Mouse (Mus musculus) left cerebral cortex, adult 8-10 months (tissue): ENCODE data around the gene Rpgrip1. TPM values are rescaled to one million over a fixed set of nuclear protein-coding genes. Genes with fewer than 3 reads are reported as not detected.

Experiments used
- DNase-seq, 2 experiments: peaks; one replicate each; pipeline ENCODE4 v3.0.0; 2022; ENCODE audit warnings: low spot score in 2 of 2
- total RNA-seq, 4 experiments: library from RNA; stranded (reverse); gene quantifications; 2 replicates each; pipeline ENCODE4 v1.2.4; 2022

Gene Rpgrip1
- total RNA-seq, 4 experiments from 2014 or later = 0.91 to 3.1 (median 2.6) TPM

DNA sequence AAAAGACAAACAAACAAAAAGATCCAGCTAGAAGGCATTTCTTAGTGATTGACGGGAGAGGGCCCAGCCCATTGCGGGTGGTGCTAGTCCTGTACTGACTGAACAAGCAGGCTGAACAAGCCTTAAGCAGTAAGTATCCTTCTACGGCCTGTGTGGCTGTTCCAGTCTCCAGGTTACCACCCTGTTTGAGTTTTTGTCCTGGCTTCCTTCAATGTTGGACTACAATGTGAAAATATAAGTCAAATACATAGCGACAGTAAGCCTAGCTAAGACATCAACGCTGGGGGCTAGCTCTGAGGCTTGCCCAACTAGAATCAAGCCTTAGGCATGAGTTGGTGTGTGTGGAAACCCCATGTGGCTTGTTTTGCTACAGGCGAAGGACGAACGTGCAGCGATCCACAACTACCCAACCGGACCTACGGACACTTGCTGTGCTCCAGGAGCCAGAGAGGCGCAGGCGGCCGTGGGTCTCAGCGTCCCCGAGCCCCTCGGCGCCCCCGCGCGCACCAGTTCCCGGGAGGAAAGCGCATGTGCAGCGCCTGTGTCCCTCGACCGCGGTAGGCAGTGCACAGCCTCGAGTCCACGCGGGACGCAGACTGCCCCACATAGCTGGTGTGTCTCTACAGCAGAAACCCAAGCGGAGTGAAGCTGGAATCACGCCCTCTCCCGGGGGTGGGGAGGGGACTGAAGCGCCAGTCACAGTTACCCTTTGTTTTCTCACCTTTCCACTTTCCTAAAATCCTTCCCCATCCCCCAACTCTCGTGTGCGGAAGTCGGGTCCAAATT lies 8.5 kb downstream of the Rpgrip1 start:
- peak in 1 of 2 experiments; percentile 25 for DNase-seq

DNA sequence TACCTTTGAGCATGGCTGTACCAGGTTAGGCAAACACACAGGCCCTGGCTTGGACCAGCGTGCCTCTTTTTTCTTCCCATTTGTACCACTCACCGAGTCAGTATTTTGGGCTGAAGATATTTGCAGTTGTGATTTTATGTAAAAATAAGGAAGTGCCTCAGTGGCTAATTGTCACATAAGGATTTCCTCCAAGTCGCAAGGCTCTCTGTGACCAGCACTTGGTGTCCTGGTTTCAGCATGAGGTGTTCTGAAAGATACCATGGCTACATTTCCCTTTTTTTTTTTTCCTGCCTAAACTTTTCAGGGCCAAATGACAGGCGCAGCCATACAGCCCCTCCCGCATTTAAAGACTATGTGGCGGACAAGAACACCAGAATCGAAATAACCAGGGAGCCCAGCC lies 9.7 kb downstream of the Rpgrip1 start:
- no peak for DNase-seq

DNA sequence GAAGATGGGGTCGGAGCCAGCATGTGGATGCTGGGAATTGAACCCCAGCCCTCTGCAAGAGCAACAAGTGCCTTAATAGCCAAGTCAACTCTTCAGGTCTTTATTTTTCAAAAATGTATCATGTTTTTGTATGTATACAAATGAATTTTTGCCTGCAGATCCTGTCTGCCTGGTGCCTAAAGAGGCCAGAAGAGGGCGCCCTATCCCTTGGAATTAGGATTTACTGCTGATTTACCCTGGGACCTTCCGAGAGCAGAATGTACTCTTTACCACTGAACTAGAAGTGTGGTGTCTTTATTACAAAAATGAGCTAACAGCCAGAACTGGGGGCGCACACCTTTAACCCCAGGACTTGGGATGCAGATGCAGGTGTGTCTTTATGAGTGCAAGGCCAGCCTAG lies 13.4 kb downstream of the Rpgrip1 start:
- peak in 1 of 2 experiments; percentile 31 for DNase-seq

DNA sequence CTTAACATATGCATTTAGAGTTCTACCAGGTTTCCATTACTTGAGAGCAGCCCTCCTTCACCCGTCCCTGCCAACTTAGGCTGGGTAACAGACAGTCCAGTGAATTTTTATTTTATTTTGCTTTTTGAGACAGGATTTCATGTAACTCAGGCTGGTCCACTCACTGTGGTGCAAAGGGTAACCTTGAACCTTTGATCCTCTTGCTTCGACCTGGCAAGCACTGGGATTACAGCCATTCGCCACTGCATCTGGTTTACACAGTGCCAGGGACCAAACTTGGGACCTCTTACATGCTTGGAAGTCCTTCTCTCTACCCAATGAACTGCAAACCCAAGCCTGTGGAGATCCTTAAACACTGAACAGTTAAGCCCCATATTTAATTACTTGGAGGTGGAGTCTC lies 14.1 kb downstream of the Rpgrip1 start:
- DNase-seq = no peak

DNA sequence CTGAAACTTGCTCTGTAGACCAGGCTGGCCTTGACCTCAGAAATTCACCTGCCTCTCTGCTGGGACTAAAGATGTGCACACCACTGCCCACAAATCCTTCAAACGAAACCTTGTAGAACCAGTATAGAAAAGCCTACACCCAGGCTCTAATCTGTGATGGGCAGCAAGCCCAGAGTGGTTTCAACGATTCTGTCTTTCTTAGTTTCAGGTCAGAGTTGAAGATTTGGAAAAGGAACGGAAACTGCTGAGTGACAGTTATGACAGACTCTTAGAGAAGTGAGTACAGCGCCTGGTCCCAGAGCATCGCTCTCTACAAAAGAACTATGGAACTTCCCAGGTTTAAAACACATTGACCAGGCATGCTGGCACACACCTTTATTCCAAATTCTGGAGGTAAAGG lies 23.1 kb downstream of the Rpgrip1 start:
- no peak for DNase-seq

GRCm38 (mm10) chr14:52140577-52141444 lies 30.3 kb downstream of the Rpgrip1 start:
- no peak for DNase-seq

- no peak for DNase-seq
Measured at GRCm38 (mm10) chr14:52141445-52142127, 31.1 kb downstream of the Rpgrip1 start.

- no peak for DNase-seq
Measured at GRCm38 (mm10) chr14:52144165-52144564, 33.7 kb downstream of the Rpgrip1 start.

GRCm38 (mm10) chr14:52146540-52146939 lies 36.0 kb downstream of the Rpgrip1 start:
- no peak for DNase-seq

- DNase-seq = no peak
Measured at GRCm38 (mm10) chr14:52149888-52150287, 39.4 kb downstream of the Rpgrip1 start.

DNA sequence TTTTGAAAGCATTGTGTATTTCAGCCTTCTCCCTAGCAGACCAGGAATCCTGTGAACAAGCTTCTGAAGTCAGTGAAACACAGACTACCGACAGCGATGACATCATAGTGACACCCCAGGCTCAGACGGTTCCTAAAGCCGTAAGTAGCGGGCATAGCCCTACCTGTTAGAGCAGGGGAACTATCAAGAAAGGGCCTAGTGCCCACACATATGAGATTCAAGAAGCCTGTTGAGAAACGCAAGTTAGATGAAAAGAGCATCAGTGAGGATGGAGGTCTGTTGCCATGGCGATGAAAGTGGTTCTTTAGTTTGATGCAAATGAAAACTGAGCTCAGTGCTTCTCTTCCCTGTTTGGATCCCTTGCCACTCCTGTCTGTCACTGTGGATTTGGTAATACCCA lies 41.7 kb downstream of the Rpgrip1 start:
- peak; percentile 17 to 19 for DNase-seq

DNA sequence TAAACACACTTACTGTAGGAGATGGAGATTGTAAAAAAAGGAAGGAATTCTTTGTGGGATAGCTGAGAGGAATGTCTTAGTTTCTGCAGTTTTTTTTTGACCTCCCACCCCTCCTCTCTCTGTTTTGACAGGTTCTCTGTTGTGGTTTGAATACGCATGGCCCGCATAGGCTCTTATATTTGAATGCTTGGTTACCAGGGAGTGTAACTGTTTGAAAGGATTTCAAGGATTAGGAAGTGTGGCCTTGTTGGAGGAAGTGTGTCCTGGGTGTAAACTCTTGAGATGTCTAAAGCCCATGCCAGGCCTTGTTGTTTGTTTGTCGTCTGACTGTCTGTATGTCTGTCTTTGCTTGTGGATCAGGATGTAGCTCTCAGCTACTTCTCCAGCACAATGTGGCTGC lies 42.1 kb downstream of the Rpgrip1 start:
- DNase-seq = no peak

- DNase-seq = no peak
Measured at GRCm38 (mm10) chr14:52155008-52155407, 44.5 kb downstream of the Rpgrip1 start.

DNA sequence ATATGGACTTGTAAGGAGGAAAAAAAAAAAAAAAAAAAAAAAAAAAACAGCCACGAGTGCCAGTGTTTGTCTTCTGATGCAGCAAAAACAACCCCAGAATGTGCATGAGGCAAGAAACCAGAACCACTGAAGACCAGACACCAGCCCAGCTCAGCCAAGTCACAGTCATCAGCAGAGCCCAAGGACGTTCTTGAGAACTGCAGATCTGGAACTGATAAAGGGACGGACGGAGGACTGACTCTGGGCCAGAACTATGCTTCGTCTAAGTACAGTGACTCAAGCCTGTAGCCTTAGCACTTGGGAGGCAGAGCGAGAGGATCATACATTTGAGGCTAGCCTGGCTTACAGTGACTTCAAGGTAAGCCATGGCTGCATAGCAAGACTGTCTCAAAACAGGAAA lies 50.4 kb downstream of the Rpgrip1 start:
- DNase-seq = no peak

- DNase-seq = no peak
Measured at GRCm38 (mm10) chr14:52166571-52166970, 56.1 kb downstream of the Rpgrip1 start.

- no peak for DNase-seq
Measured at GRCm38 (mm10) chr14:52188788-52189187, 78.3 kb downstream of the Rpgrip1 start.

- DNase-seq = no peak
Measured at GRCm38 (mm10) chr14:52189519-52189918, 79.0 kb downstream of the Rpgrip1 start.

DNA sequence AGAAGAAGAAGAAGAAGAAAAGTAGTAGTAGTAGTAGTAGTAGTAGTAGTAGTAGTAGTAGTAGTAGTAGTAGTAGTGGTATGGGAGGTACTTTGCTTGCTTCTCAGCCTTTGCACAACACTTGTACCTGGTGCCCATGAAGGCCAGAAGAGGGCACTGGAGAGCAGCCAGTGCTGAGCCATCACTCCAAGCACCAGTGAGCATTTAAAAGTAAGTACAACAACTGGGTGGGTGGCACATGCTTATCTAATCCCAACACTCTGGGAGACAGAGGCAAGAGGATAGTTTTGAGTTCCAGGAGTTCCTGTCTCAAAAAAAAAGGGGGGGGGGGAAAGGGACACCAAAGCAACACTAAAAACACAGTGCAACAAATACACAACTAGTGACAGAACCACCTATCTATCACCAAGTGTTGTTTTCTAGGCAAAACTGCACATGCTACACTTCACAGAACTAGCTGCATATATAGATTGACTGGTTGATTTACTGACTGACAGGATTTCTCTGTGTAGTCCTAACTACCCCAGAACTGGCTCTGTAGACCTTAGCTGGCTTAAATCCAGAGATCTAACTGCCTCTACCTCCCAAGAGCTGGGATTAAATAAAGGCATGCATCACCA lies 80.3 kb downstream of the Rpgrip1 start:
- no peak for DNase-seq

DNA sequence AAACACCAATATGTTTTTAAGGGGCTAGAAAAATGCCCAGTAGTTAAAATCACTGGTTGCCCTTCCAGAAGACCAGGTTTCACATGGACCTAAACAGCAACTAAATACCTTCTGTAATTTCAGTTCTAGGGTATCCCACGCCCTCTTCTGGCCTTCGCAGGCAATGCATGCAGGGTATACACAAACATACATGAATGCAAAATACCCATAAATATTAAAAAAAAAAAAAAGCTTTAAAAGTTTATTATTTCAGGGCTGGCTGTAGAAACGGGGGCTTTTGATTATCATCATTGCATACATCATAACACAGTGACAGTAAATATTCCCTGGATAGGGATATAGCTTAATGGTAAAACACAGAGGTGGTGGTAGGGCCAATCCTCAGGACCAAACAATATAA lies 85.2 kb downstream of the Rpgrip1 start:
- DNase-seq = no peak

DNA sequence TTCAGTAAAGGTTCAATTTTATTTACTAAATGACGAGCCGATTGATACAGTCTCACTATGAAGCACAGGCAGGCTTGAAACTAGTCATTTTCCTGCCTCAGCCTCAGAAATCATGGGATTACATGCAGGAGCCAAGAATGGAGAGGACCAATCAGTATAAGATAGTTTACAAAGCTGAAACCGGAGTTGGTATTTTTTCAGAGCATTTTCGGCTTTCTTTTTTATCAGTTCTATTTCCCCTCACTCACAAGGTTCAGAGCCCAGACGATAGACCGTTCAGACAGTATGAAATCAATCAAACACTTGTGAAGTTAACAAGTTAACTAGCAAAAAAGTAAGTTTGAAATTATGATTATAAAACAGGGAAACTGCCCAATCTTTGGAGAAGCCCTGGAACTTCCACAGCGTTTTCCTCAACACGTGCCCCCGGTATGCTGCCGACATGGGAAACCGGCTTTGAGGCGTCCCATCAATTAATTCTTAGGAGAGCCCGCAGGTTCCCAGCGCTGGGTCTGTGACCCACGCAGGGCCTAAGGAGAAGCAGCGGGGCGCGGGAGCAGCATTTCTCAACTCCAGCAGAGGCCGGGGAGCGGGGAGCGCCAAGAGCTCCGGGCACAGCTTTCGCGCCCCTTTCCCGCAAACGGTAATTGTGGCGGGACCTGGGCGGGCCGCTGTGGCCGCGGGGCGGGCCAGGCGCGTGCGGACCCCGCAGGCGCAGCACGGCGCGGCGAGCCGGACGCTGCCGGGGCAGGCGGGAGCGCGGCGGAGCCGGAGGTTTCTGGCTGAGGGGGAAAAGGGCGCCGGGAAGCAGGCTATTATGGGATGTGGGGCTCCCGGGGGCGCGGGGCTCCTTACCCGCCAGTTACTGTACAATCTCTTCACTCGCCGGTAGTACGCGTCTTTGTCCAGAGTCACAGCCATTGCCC lies 86.0 kb downstream of the Rpgrip1 start:
- peak in 1 of 2 experiments; percentile 11 for DNase-seq
